Mouse (Mus musculus) lung, postnatal 0 days (tissue): ENCODE data around the gene Acox2.
"Not testable (repeated sequence)": the region's sequence is repeated elsewhere in the genome, so short reads cannot be mapped to it uniquely, and the experiment has no call there.

ENCODE experiments used
- CTCF ChIP-seq: IDR thresholded peaks from 2 replicates; pipeline ENCODE4 v1.5.1; 2016; ENCODE audit warnings: antibody characterized with exemption, mild to moderate bottlenecking
- EP300 ChIP-seq: IDR thresholded peaks from 2 replicates; pipeline ENCODE4 v1.6.1; 2016; ENCODE audit warnings: antibody characterized with exemption, mild to moderate bottlenecking, control low read depth

- not testable (repeated sequence) for TF ChIP-seq CTCF, EP300
Observed at GRCm38 (mm10) chr14:8271281-8271680, 12.1 kb upstream of the Acox2 start.
